Mouse (Mus musculus) embryo, embryonic 11 days (tissue): ENCODE data around the gene Zfp101.

Experiments
- DNase-seq: peaks from one replicate; pipeline ENCODE4 v3.0.0-alpha.2; 2015

Gene Zfp101

GRCm38 (mm10) chr17:33394182-33395034 lies at the start of gene Zfp101:
TSS of gene Zfp101 (minus strand) at chr17:33394641.
- DNase-seq = peak; percentile 93

GRCm38 (mm10) chr17:33441159-33441558 lies 46.7 kb upstream of the Zfp101 start:
- no peak for DNase-seq

GRCm38 (mm10) chr17:33439922-33440321 lies 45.5 kb upstream of the Zfp101 start:
- DNase-seq = no peak

- peak; percentile 81 for DNase-seq
These were observed 44.7 kb upstream of the Zfp101 start for GRCm38 (mm10) chr17:33439148-33439547.

- DNase-seq = no peak
These were observed 37.8 kb upstream of the Zfp101 start, which contains the start of gene Actl9 for GRCm38 (mm10) chr17:33432019-33432946. TSS of gene Actl9 (plus strand) at chr17:33432896.

- DNase-seq = no peak
These were observed 2.2 kb downstream of the Zfp101 start for GRCm38 (mm10) chr17:33392271-33392670.

- no peak for DNase-seq
These were observed 8.7 kb downstream of the Zfp101 start for GRCm38 (mm10) chr17:33385705-33386104.

GRCm38 (mm10) chr17:33372795-33373194 lies 21.6 kb downstream of the Zfp101 start:
- DNase-seq = no peak

- peak; percentile 94 for DNase-seq
These were observed 35.7 kb downstream of the Zfp101 start, which contains the start of gene Zfp81 for GRCm38 (mm10) chr17:33358411-33359384. TSS of gene Zfp81 (minus strand) at chr17:33358878.

GRCm38 (mm10) chr17:33352981-33353380 lies 41.5 kb downstream of the Zfp101 start:
- DNase-seq = no peak
